Mouse (Mus musculus) CD4-positive, CD25-positive, alpha-beta regulatory T cell, adult 9 weeks (primary cell): ENCODE results near the gene Rag2. TPM values are rescaled to one million over a fixed set of nuclear protein-coding genes. Genes with fewer than 3 reads are reported as not detected.

Experiments used
- polyA plus RNA-seq: library from polyadenylated mRNA; unstranded; fragments of 100-300 nt; shearing (Covaris generic); gene quantifications from one replicate; pipeline ENCODE4 v1.2.1, GENCODE M21; 2017

The Rag2 gene
- polyA plus RNA-seq, result not detected

DNA sequence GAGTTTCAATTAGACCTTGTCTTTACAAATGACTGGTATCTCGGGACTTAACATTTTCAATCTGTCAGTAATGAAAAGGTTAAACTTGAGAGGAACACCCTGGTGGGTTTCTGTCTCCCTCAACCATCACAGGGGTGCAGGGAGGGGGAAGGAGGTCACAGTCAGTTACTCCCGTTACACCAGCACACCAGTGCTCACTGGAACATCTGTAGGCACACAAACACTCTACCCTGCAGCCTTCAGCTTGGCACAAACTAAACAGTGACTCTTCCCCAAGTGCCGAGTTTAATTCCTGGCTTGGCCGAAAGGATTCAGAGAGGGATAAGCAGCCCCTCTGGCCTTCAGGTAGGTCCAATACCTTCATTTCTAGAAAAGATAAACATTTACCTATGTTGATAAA, at the start of gene Rag2:
TSS of gene Rag2 (plus strand) at position 193 of the 400 bp plus-strand sequence.

DNA sequence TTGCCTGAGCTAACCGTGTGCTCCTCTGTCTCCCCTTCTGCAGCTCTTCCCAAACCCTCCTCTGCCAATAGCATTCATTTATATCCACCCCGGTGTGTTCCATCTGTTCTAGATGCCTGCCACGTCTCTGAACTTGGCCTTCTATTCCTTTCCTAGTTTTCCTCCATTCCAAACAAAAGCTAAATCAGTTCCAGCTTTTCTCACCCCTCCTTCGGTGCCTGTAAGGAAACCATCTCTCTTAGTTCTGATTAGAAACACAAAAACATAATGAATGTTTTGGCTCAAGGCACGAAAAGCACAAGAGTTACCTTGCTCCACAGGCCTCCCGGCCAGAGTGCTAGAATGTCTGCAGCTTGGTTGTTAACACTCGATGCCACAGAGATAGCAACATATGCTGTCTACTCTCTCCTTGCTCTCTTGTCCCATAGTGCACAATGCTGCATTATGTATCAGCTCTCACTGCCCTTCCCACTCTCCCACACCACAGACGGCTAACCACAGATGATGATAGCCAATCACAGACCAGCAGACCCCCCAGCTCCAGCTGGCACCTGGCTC, 24.7 kb downstream of the Rag2 start, which contains the start of the genes Rag1 and B230118H07Rik:
TSS of gene Rag1 (minus strand) at position 388 of the 558 bp plus-strand sequence.
TSS of gene B230118H07Rik (minus strand) at position 419 of the 558 bp plus-strand sequence.

DNA sequence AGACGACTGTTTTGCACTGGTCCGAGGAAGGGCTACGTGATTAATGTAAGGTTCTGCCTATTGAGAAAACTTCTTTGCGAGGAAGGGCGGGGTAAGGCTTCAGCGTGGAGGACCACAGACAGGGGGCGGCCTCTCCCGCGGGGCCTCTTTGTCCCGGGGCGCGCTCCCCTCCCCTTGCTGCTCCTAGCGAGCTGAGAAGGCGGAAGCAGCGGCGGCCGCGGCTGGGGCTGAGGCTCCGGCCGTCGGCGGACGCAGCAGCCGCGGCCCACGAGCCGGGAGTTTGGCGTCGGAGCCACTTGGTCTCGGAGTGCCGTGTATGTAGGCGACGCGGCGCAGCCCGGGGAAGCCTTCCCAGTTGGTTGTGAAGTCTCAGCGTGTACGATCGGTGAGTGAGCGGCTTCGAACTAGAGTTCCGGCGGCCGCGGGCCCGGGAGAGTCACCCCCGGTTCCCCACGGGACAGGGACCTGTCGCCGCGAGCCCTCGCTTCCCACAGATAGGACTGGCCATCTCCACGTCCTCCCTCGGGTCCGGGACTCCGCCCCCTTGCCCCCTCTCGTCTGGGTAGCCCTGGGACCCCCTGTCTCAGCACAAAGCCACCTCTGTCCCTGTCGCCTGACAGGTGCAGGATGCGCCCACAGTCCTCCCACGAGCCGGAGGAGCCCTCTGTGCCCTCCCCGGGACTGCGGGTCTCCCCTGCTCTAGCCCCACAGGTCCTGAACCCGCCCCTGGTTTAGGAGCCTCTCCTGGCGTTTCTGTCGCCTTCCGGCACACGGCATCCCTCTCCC, 53.9 kb downstream of the Rag2 start, which contains the start of gene Traf6:
TSS of gene Traf6 (plus strand) at position 194 of the 786 bp plus-strand sequence.

Other genes starting within 250 kb of the Rag2 start
- gene Rag1, start 24.8 kb downstream of the Rag2 start, polyA plus RNA-seq, result not detected
- gene B230118H07Rik, start 24.8 kb downstream of the Rag2 start, polyA plus RNA-seq, result 1.9 TPM
- gene Traf6, start 53.7 kb downstream of the Rag2 start, polyA plus RNA-seq, result 21.2 TPM